Mouse (Mus musculus) E14TG2a.4 (cell line): ENCODE measurements around the gene Atp1b1.

Experiments
- CTCF ChIP-seq: conservative IDR thresholded peaks from 2 replicates; pipeline ENCODE4 v1.5.1; 2014; ENCODE audit warnings: low read length
- NANOG ChIP-seq: IDR thresholded peaks from 2 replicates; pipeline ENCODE4 v1.6.1; 2014; ENCODE audit warnings: borderline replicate concordance, low read length, mixed read lengths

DNA sequence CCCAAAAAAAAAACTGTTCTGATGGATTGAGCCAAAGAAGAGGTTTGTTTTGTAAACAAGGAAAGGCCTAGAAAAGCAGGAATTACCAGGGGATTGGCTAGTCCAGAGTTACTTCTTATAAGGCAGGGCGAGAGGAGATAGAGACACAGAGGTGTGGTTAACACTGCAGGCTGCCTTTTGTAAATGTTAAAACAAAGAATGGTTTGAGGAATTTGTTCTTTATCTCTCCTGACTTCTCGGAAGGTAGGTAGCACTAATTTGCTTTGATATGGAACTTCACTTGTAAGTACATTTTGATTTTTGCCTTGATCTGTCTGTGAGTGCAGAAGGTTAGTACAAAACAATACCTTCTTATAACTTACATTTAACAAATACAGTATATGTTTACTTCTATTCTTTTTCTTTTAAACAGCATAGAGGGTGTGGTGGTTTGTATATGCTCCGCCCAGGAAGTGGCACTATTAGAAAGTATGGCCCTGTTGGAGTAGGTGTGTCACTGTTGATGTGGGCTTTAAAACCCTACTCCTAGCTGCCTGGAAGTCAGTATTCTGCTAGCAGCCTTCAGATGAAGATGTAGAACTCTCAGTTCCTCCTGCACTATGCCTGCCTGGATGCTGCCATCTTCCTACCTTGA lies 31.9 kb upstream of the Atp1b1 start:
- no peak for TF ChIP-seq CTCF
- no peak; the same call in 1 of the 2 replicates for TF ChIP-seq NANOG
